Mouse (Mus musculus) lung, postnatal 0 days (tissue): ENCODE measurements around the gene 1700003F12Rik.

Source experiments
- CTCF ChIP-seq: IDR thresholded peaks from 2 replicates; pipeline ENCODE4 v1.5.1; 2016; ENCODE audit warnings: antibody characterized with exemption, mild to moderate bottlenecking
- EP300 ChIP-seq: IDR thresholded peaks from 2 replicates; pipeline ENCODE4 v1.6.1; 2016; ENCODE audit warnings: antibody characterized with exemption, mild to moderate bottlenecking, control low read depth

DNA sequence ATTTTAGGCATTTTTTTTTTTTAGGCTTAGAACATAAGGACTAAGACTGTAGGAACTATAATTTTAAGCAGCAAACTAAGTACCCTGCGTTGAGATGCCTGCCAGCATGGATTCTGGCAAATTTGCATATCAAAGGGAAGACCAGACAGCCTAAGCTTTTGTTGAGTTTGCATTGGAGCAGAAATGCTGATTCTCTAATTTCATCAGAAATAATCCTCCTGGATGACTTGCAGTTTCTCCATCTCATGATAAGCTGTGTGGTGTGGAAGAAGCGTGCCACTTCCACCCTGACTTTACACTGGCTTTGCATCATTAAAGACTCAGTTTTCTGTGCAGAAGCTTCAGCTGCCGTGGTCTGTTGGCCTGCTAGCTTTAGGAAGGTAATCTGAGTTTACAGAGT is 14.0 kb upstream of the 1700003F12Rik start:
- TF ChIP-seq CTCF = no peak
- TF ChIP-seq EP300 = no peak
